Mouse (Mus musculus): ENCODE data around the gene Gm42906. TPM values are rescaled to one million over a fixed set of nuclear protein-coding genes. Genes with fewer than 3 reads are reported as not detected.

Gene Gm42906
- total RNA-seq, 1 experiment = not detected

DNA sequence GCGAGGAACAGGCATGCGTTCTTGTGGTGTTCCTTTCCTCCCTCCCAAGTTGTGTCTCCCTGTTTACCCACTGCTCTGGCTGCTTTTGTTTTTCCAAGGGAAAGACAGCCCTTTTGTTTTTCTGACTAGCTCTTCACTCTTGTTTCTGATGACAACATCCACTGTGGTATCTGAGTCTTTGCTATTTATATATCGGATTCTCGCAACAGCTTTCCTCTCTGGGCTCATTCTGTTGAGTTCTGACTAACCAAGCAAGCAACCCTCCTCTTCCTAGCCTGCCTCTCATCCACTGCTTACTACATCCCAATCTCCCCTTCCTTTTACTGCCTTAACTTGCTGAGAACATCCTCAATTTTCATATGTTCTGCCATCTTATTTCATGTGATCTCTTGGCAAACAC, 353.7 kb downstream of the Gm42906 start:
- H3K4me3 ChIP-seq (ENCODE audit: insufficient read depth in 1 of 2, low read depth in 1 of 2, low read length in 2 of 2, poor library complexity in 1 of 2, severe bottlenecking in 1 of 2) = no peak overlapping the region
- DNase-seq (ENCODE audit: low read depth, low spot score) = no peak
- H3K27ac ChIP-seq (ENCODE audit: insufficient read depth, low read depth, low read length, poor library complexity, severe bottlenecking) = no peak overlapping the region
- H3K9me3 ChIP-seq (ENCODE audit: control insufficient read depth, insufficient read depth, low read depth, low read length) = no peaks in the 10 kb centered on the region
- H3K9ac ChIP-seq (ENCODE audit: insufficient read depth, low read depth, low read length, poor library complexity, severe bottlenecking) = no peak overlapping the region
- TF ChIP-seq CHD2 (IDR thresholded peaks at IDR 0.05; ENCODE audit: low read depth, low read length) (no peak), ZC3H11A (IDR thresholded peaks at IDR 0.05; ENCODE audit: borderline replicate concordance, low read depth, low read length) (no peak), MAFK (IDR thresholded peaks at IDR 0.05; ENCODE audit: insufficient read depth, low read depth, low read length) (no peak), ZNF384 (IDR thresholded peaks at IDR 0.05; ENCODE audit: low read depth, low read length) (no peak), HCFC1 (IDR thresholded peaks at IDR 0.05; ENCODE audit: borderline replicate concordance, insufficient read depth, low read length) (no peak)
- H3K36me3 ChIP-seq (ENCODE audit: control insufficient read depth, insufficient read depth, low read length, poor library complexity, severe bottlenecking) = no peaks in the 10 kb centered on the region
- H3K4me1 ChIP-seq (ENCODE audit: control insufficient read depth in 2 of 2, insufficient read depth in 2 of 2, low read length in 2 of 2, poor library complexity in 1 of 2) = no peaks in the 10 kb centered on the region
- in situ Hi-C loops (cut with MboI; ENCODE audit: low sequenced_read_pairs in 2 of 2, unreplicated experiment in 2 of 2) = no loop called here

DNA sequence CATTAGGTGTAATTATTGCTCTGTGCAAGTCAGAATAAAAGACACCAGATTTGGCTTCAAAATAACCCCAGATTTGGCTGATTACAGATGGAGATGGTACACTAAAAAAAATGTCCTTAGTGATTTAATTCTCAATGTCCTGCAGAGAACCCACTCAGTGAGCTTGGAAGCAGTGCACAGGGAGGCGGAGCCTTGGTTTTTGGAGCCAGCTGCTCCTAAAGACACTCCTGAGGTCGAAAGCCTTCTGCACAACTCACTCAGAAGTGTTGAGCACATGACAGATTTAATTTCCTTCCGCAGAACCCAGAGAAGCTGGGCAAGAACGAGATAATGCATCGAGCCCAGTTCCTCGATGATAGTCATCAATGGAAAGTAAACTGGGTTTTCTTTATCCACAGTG, 356.5 kb downstream of the Gm42906 start:
- H3K9me3 ChIP-seq (ENCODE audit: control insufficient read depth, insufficient read depth, low read depth, low read length) = no peaks in the 10 kb centered on the region
- no peak for DNase-seq (ENCODE audit: low read depth, low spot score)
- H3K9ac ChIP-seq (ENCODE audit: insufficient read depth, low read depth, low read length, poor library complexity, severe bottlenecking) = no peak overlapping the region
- TF ChIP-seq ZNF384 (IDR thresholded peaks at IDR 0.05; ENCODE audit: low read depth, low read length) = no peak
- no peak for TF ChIP-seq HCFC1 (IDR thresholded peaks at IDR 0.05; ENCODE audit: borderline replicate concordance, insufficient read depth, low read length)
- H3K27ac ChIP-seq (ENCODE audit: insufficient read depth, low read depth, low read length, poor library complexity, severe bottlenecking) = no peak overlapping the region
- no peak overlapping the region for H3K4me3 ChIP-seq (ENCODE audit: insufficient read depth in 1 of 2, low read depth in 1 of 2, low read length in 2 of 2, poor library complexity in 1 of 2, severe bottlenecking in 1 of 2)
- no peaks in the 10 kb centered on the region for H3K36me3 ChIP-seq (ENCODE audit: control insufficient read depth, insufficient read depth, low read length, poor library complexity, severe bottlenecking)
- in situ Hi-C loops (cut with MboI; ENCODE audit: low sequenced_read_pairs in 2 of 2, unreplicated experiment in 2 of 2) = no loop called here
- H3K4me1 ChIP-seq (ENCODE audit: control insufficient read depth in 2 of 2, insufficient read depth in 2 of 2, low read length in 2 of 2, poor library complexity in 1 of 2) = no peaks in the 10 kb centered on the region

DNA sequence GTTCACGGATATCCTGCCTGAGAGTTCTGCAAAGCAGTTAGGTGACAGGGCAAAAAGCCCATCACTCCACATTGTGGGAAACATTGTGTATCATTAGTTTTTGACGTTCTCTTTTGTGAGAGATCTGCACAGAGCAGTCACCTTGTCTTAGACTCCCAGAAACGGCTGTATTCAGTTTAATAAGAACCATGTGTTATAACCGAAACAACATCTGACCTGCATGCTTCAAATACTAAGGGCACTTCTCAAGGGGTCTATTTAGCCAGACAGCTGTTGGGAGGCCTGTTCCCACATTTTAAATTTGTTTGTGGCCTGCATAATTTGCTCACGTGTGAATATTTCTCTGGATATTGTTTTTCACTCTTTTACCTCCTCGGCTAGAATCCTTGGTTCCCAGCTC, 357.1 kb downstream of the Gm42906 start:
- in situ Hi-C loops (cut with MboI; ENCODE audit: low sequenced_read_pairs in 2 of 2, unreplicated experiment in 2 of 2) = no loop called here
- DNase-seq (ENCODE audit: low read depth, low spot score) = no peak

DNA sequence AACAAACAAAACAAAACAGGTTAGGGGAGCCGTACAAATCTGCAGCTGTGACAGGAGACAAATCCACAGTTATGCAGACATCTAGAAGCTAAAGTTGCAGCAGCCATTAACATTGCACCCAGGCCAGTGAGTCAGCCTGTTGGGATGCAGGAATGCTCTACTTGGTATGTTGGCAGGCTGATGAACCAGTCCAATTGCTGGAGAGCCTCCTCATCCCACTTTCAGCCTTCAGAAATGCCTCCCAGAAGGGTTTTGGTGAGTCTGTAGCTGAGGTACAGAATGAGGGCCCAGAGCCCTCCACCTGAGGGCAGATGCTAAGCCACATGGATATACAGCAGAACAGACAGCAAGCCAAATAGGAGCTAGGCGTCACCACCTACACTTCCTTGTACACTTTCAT, 358.4 kb downstream of the Gm42906 start:
- no peak overlapping the region for H3K9ac ChIP-seq (ENCODE audit: insufficient read depth, low read depth, low read length, poor library complexity, severe bottlenecking)
- H3K27ac ChIP-seq (ENCODE audit: insufficient read depth, low read depth, low read length, poor library complexity, severe bottlenecking) = no peak overlapping the region
- no peaks in the 10 kb centered on the region for H3K9me3 ChIP-seq (ENCODE audit: control insufficient read depth, insufficient read depth, low read depth, low read length)
- in situ Hi-C loops (cut with MboI; ENCODE audit: low sequenced_read_pairs in 2 of 2, unreplicated experiment in 2 of 2) = no loop called here
- H3K4me1 ChIP-seq (ENCODE audit: control insufficient read depth in 2 of 2, insufficient read depth in 2 of 2, low read length in 2 of 2, poor library complexity in 1 of 2) = no peaks in the 10 kb centered on the region
- H3K36me3 ChIP-seq (ENCODE audit: control insufficient read depth, insufficient read depth, low read length, poor library complexity, severe bottlenecking) = no peaks in the 10 kb centered on the region
- TF ChIP-seq ZC3H11A (IDR thresholded peaks at IDR 0.05; ENCODE audit: borderline replicate concordance, low read depth, low read length) (no peak), ZNF384 (IDR thresholded peaks at IDR 0.05; ENCODE audit: low read depth, low read length) (no peak), CHD2 (IDR thresholded peaks at IDR 0.05; ENCODE audit: low read depth, low read length) (no peak), HCFC1 (IDR thresholded peaks at IDR 0.05; ENCODE audit: borderline replicate concordance, insufficient read depth, low read length) (no peak), MAFK (IDR thresholded peaks at IDR 0.05; ENCODE audit: insufficient read depth, low read depth, low read length) (no peak)
- no peak overlapping the region for H3K4me3 ChIP-seq (ENCODE audit: insufficient read depth in 1 of 2, low read depth in 1 of 2, low read length in 2 of 2, poor library complexity in 1 of 2, severe bottlenecking in 1 of 2)
- no peak for DNase-seq (ENCODE audit: low read depth, low spot score)

More for the DNA sequence above, 357.1 kb downstream of the Gm42906 start:
- H3K9ac ChIP-seq (ENCODE audit: insufficient read depth, low read depth, low read length, poor library complexity, severe bottlenecking) = no peak overlapping the region
- H3K4me1 ChIP-seq (ENCODE audit: control insufficient read depth in 2 of 2, insufficient read depth in 2 of 2, low read length in 2 of 2, poor library complexity in 1 of 2) = no peaks in the 10 kb centered on the region
- TF ChIP-seq CHD2 (IDR thresholded peaks at IDR 0.05; ENCODE audit: low read depth, low read length) (no peak), ZNF384 (IDR thresholded peaks at IDR 0.05; ENCODE audit: low read depth, low read length) (no peak), HCFC1 (IDR thresholded peaks at IDR 0.05; ENCODE audit: borderline replicate concordance, insufficient read depth, low read length) (no peak), MAFK (IDR thresholded peaks at IDR 0.05; ENCODE audit: insufficient read depth, low read depth, low read length) (no peak), ZC3H11A (IDR thresholded peaks at IDR 0.05; ENCODE audit: borderline replicate concordance, low read depth, low read length) (no peak)
- no peaks in the 10 kb centered on the region for H3K36me3 ChIP-seq (ENCODE audit: control insufficient read depth, insufficient read depth, low read length, poor library complexity, severe bottlenecking)
- no peak overlapping the region for H3K4me3 ChIP-seq (ENCODE audit: insufficient read depth in 1 of 2, low read depth in 1 of 2, low read length in 2 of 2, poor library complexity in 1 of 2, severe bottlenecking in 1 of 2)
- no peaks in the 10 kb centered on the region for H3K9me3 ChIP-seq (ENCODE audit: control insufficient read depth, insufficient read depth, low read depth, low read length)
- no peak overlapping the region for H3K27ac ChIP-seq (ENCODE audit: insufficient read depth, low read depth, low read length, poor library complexity, severe bottlenecking)

DNA sequence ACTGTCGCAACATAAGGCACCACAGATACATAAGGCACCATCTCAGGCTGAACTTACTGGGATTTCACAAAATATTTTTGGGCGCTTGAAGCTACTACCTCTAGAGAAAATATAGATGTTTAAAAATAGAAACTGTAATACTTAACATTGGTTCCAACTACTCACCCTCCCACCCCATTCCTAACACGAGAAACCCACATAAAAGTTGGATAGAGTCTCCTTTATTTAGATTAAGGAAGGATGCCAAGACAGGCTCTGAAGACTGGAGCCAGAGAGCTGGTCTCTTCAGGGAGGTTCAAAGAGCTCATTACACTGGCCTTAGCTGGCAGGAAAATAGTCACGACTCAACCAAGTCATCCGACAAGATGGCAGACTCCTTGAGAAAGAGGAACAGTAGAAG, 361.9 kb downstream of the Gm42906 start:
- Histone ChIP-seq H3K4me1 (ENCODE audit: control insufficient read depth in 2 of 2, insufficient read depth in 2 of 2, low read length in 2 of 2, poor library complexity in 1 of 2) (no peaks in the 10 kb centered on the region), H3K9me3 (ENCODE audit: control insufficient read depth, insufficient read depth, low read depth, low read length) (no peaks in the 10 kb centered on the region), H3K36me3 (ENCODE audit: control insufficient read depth, insufficient read depth, low read length, poor library complexity, severe bottlenecking) (no peaks in the 10 kb centered on the region), H3K4me3 (ENCODE audit: insufficient read depth in 1 of 2, low read depth in 1 of 2, low read length in 2 of 2, poor library complexity in 1 of 2, severe bottlenecking in 1 of 2) (no peak overlapping the region), H3K9ac (ENCODE audit: insufficient read depth, low read depth, low read length, poor library complexity, severe bottlenecking) (no peak overlapping the region), H3K27ac (ENCODE audit: insufficient read depth, low read depth, low read length, poor library complexity, severe bottlenecking) (no peak overlapping the region)
- in situ Hi-C loops (cut with MboI; ENCODE audit: low sequenced_read_pairs in 2 of 2, unreplicated experiment in 2 of 2) = no loop called here
- TF ChIP-seq MAFK (IDR thresholded peaks at IDR 0.05; ENCODE audit: insufficient read depth, low read depth, low read length) = no peak
- no peak for TF ChIP-seq ZC3H11A (IDR thresholded peaks at IDR 0.05; ENCODE audit: borderline replicate concordance, low read depth, low read length)
- no peak for TF ChIP-seq ZNF384 (IDR thresholded peaks at IDR 0.05; ENCODE audit: low read depth, low read length)
- no peak for TF ChIP-seq CHD2 (IDR thresholded peaks at IDR 0.05; ENCODE audit: low read depth, low read length)
- TF ChIP-seq HCFC1 (IDR thresholded peaks at IDR 0.05; ENCODE audit: borderline replicate concordance, insufficient read depth, low read length) = no peak
- no peak for DNase-seq (ENCODE audit: low read depth, low spot score)

All from ES-E14 (cell line).